Mouse (Mus musculus) erythroid progenitor cell, adult 5-6 weeks (primary cell): ENCODE measurements around the gene Ccdc97. TPM values are rescaled to one million over a fixed set of nuclear protein-coding genes. Genes with fewer than 3 reads are reported as not detected.
A peak's percentile ranks its signal among the peaks of the same experiment; 100 is the strongest.

Experiments used
- ATAC-seq: replicated peaks from 2 replicates; pipeline ENCODE4 v1.8.0; 2016; ENCODE audit warnings: moderate number of reproducible peaks, mild to moderate bottlenecking, moderate TSS enrichment, inconsistent platforms; ENCODE audit not compliant: poor library complexity, low FRiP score, severe bottlenecking
- total RNA-seq, 2 experiments: library from RNA; stranded (forward) in 1 of 2; stranded (reverse) in 1 of 2; fragments of 150-400 nt in 1 of 2; fragments of 186-747, 209-891 nt in 1 of 2; gene quantifications; 2 replicates each; pipeline versions ENCODE4 v1.2.3 to v1.2.4; 2015 to 2017; ENCODE audit warnings: low replicate concordance in 2 of 2

The Ccdc97 gene
- 28.1 and 29.9 TPM in 2 replicates for total RNA-seq (2015; ENCODE audit: low replicate concordance)
- 13.9 and 34.8 TPM in 2 replicates for total RNA-seq (2017; ENCODE audit: low replicate concordance)

GRCm38 (mm10) chr7:25718788-25719417, at the start of gene Ccdc97:
Gene Ccdc97, minus strand, starts transcription at chr7:25719088.
- peak; percentile 88 for ATAC-seq

DNA sequence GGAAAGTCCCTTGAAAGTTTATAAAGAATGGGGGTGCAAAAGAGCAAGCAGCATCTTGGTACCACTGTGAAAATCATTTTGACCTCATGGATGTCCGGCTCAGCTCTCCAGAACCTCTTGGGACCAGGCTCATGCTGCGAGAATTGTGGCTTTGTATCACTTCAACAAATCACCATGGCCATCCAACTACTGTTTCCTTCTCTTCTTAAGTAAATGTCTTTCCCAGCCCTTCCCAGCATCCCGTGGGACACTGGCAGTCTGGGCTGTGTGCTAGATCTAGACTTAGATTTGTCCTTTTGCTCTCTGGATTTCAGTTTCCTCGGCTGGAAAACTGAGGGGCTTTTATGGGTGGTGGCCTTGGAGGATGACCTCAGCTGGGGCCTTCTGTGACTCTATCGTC, 49.3 kb upstream of the Ccdc97 start:
- no peak for ATAC-seq

DNA sequence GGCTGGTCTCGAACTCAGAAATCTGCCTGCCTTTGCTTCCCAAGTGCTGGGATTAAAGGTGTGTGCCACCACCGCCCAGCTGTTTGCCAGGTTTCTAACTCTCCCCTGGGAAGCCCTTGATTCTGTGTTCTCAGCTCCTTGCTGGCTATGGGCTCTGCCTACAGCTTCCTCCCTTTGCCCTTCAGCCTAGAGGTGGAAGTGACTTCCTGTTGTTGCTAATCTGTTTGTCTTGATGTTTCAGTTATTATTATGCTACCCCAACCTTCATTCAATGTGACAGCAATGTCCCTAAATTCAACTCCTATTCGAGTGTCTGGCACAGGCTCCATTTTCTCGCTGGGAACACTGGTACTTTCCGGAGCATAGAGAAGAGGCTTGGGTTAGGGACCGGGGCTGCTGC, 47.2 kb upstream of the Ccdc97 start:
- no peak for ATAC-seq

DNA sequence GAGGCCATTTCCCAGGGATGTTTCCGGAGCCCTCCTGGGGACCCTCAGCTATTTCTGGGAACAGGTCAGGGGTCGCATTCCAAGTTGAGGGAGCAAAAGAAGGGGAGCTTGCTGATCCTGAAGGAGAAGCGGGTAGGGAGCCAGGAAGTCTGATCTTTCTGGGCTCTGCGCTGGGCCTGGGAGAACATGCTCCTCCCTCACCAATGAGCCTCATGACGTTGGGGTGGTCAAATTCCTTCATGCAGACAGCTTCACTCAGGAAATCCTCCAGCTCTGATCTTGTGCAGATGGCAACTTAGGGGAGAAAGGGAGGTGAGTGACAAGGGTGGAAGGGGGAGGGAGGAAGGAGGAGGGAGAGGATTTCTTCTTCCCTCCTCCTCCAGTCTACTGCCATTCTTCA, 45.3 kb upstream of the Ccdc97 start:
- no peak for ATAC-seq

- no peak for ATAC-seq
Observed at GRCm38 (mm10) chr7:25763678-25764077, 44.8 kb upstream of the Ccdc97 start.

DNA sequence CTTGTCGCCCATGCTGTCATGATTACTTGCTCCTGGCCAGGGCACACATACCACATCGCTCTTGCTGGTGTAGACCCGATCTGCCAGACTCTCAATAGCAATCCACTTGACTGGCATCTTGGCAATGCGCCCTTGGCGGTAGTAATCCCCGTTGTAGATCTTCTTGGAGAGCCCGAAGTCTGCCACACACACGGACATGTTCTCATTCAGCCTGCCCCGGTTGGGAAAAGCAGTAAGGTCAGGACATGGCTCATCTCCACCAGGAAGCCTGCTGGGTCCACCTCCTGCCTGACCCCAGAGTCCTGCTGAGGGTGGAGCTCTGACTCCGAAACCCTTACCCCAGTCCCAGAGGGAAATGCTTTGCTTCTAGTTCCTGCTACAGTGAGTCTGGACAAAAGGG, 42.5 kb upstream of the Ccdc97 start:
- ATAC-seq: no peak

DNA sequence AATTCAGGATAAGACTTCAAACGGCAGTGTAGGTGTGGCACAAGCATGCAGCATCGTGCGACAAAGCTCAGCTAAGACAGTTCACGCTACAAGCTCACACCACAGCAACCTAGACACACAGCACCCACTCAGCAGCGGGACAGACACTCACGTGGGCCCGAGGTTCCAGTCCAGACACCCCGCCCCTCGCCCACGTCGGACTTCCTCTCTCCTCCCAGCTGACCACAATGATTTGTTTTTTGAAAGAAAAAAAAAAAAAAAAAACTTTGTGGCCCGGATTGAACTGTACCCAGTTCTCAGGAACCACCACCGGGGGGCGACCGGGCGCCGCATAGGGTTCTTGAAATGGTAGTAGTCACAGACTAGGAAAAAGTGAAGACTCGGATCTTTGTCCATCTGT, 37.1 kb upstream of the Ccdc97 start:
- peak; percentile 30 for ATAC-seq

- ATAC-seq: peak; percentile 71
Observed at GRCm38 (mm10) chr7:25755468-25755833, 36.6 kb upstream of the Ccdc97 start.

DNA sequence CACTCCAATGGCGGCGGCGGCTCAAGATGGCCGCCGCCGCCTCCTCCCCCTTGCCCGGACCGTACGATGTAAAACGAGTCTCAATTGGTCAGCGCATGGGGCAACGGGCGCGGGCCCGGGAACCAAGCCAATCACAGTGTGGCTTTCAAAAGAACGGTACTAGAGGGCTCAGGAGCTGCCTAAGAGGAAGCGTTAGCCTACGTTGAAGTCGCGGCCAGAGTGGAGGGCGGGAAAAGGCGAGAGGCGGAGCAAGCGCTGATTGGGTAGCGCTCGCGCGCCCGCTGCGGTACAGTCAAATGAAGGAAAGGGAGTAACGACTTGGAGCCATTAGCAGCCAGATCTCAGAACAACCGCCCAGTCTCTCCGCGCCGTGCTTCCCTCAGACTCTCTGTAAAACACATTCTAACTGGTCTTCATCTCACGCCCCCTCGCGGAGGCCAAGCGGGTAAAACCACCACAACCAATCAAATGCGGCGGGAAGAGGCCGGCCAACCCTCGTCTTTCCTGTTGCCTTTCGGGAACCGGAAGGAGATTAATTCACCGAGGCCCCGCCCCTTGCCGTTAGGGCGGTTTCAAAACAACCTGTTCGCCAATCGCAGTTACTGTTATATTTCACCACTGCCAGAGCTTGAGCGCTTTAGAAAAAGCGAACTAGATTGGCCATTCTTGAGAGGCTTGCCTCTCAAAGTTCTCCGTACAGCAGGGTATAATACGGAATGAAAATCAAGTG, 36.0 kb upstream of the Ccdc97 start, which contains the start of gene Hnrnpul1:
Gene Hnrnpul1 (minus strand): TSS at position 20 of the 730 bp plus-strand sequence.
- peak; percentile 89 for ATAC-seq

- no peak for ATAC-seq
Observed at GRCm38 (mm10) chr7:25754439-25754737, 35.5 kb upstream of the Ccdc97 start.

DNA sequence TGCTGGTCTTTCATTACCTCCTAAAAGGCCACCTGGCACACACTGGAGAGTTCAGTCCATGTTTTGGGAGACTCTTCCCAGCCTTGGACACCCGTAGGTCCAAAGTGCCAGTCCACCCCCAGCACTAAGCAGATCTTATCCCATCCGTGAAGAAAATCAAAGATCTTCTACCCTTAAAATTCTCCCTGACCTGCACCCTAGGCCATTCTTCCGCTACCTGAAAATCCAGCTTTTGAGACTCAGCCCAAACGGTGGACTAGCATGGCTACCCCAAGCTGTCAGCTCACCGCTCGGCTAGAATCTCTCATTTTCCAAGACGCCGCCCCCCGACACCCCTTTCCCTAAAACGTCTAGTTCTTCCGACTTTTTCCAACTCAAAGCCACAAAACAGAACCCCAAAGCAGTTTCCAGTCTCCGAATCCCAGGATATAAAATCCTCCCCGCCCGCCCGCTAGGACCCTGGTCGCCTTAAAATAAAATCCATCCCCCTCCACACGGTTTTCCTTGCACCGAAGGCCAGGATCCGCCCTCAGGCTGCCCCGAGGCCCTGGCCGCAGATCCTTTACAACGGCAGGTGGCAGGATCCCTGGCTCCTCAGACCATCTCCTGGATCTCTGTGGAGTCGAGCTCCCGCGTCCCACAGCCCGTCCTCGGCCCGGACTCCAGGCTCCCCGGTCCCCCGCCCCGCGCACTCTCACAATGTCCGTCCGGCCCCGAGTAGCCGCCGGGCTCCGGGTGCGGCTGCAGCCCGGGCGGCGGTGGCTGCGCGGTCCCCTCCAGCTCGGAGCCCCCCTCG, 35.0 kb upstream of the Ccdc97 start:
- no peak for ATAC-seq

DNA sequence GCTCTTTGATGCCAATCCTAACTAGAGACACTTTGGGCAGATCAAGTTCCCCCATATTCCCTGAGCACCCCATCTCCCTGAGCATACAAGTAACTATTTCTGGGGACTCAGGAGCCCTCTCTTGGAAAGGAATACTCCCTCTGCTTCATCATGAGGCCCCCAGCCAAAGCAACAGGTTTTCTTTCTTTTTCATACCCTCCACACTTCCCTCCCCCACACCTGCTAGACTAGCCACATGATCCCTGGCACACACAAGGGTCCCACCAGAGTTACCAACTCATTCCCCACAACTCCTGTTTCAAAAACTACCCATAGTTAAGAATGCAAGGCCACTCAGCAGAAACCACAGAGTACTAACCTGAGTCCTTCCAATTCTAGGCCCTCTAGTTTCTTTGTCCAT, 34.2 kb upstream of the Ccdc97 start:
- no peak for ATAC-seq

- no peak for ATAC-seq
Observed at GRCm38 (mm10) chr7:25746844-25747243, 28.0 kb upstream of the Ccdc97 start.

DNA sequence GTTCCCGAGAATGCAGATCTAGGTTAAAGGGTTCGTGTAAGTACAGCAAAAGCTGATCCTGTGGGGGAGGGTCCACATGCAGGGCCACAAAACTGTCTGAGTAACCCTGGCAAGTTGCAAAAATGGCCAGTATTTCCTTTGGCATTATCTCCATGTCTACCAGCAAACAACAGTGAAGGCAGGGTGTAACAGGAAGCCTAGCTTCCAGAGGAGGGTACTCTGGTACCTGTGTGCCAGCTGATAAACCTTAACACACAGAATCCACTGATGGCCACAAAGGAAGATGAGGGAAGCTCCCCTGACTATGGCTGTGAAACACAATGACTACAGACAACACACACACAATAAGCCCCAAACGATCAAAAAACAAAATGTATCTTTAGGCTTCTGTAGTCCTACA, 19.4 kb upstream of the Ccdc97 start:
- ATAC-seq: no peak

GRCm38 (mm10) chr7:25736920-25737319, 18.0 kb upstream of the Ccdc97 start:
- ATAC-seq: no peak

- ATAC-seq: no peak
Observed at GRCm38 (mm10) chr7:25734991-25735390, 16.1 kb upstream of the Ccdc97 start.

DNA sequence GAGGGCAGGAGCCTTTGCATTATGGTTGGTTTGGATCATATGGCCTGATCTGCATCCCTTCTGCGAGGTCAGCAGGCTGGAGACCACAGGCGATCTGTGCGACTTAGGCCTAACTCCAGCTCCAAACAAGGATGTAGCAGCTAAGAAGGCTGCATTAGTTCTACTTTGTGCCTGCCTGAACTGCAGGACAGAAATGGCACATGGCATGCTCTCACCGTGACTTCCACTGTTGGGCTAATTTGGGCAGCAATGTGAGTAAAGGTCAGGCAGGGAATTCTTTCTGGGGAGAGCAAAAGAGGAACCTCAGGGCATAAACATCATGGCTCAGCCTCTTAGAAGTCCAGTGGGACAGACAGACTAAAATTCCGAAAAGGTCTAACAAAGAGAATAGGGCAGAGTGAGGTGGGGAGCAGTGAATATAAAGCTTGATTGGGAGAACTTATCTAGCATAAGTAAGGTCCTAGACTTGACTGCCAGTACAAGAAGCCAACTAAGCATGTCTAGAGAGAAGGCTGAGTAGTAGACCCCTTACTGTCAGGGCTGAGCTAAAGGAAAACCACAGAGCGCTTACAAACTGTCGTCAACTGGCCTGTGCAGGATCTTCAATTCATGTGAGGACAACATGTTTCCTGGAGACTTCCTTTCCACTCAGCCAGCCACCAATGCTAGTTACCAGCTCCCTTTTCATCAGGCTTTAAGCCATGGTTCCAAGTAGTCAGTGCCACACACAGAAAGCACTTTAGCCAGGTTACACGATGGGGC, 12.6 kb upstream of the Ccdc97 start:
- no peak for ATAC-seq

DNA sequence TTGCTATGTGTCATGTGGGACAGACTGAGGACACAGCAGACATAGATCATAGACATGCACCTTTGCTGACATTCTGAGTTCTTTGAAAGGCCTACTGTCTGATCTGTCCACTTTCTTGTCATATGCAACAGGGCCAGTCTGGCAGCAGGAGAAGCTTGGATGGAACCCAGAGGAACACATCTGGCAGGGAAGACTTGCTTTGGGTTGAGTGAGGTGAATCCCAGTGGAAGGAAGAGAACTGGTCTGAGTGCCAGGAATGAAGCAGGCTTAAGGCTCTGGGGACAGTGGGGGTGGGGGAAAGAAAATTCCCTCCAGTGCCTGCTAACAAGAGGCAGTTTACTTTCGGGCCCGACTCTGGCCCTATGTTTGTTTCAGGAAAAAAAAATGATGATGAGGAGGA, 11.0 kb upstream of the Ccdc97 start:
- ATAC-seq: no peak

DNA sequence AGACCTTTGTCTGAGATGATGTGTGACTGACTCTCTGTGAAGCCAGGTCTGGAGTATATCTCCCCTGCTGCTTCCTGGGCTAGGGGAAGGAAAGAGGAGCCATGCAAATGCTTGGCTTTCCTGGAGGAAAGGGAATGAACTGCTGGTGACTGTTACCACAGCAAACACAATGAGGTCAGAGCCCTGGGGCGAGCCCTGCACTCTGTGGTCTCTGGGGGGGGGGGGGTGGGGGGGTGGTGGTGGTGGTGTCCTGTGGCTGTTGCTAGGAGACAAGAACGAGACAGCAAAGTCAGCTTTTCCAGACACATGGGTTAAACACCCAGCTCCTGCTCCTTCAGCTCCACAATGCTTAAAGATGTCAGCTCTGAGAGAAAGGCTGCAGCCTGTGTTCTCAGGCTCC, 10.5 kb upstream of the Ccdc97 start:
- no peak for ATAC-seq

DNA sequence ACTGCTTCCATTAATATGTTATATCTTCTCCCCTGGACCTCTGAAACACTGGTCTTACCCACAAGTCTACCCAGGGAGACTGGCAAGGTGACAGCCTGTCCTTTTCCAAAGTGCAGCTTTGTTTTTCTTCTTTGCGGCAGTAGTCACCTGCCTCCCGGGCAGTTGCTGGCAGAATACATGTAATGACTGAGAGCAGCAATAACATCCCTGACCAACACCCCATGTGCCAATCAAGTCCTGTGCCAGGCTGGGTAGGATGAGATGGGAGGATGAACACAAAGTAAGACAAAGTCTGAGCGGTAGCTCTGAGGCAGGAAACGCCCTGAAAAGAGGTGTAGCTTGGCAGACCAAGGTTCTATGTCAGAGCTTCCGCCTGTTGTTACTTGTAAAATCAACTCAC, 8.9 kb upstream of the Ccdc97 start:
- no peak for ATAC-seq
